Mouse (Mus musculus): ENCODE data around the gene Dennd1b.

Dennd1b gene

GRCm38 (mm10) chr1:139080517-139081386 is 117.5 kb downstream of the Dennd1b start:
- peak; percentile 40 for DNase-seq (ENCODE audit: low read depth, low spot score)

- no peak for DNase-seq (ENCODE audit: low read depth, low spot score)
Measured at GRCm38 (mm10) chr1:139083382-139083781, 120.1 kb downstream of the Dennd1b start.

- no peak for DNase-seq (ENCODE audit: low read depth, low spot score)
Measured at GRCm38 (mm10) chr1:139087564-139087963, 124.3 kb downstream of the Dennd1b start.

- no peak for DNase-seq (ENCODE audit: low read depth, low spot score)
Measured at GRCm38 (mm10) chr1:139090744-139091143, 127.5 kb downstream of the Dennd1b start.

GRCm38 (mm10) chr1:139091701-139092100 is 128.5 kb downstream of the Dennd1b start:
- no peak for DNase-seq (ENCODE audit: low read depth, low spot score)

GRCm38 (mm10) chr1:139092144-139092543 is 128.9 kb downstream of the Dennd1b start:
- no peak for DNase-seq (ENCODE audit: low read depth, low spot score)

- DNase-seq (ENCODE audit: low read depth, low spot score): no peak
Measured at GRCm38 (mm10) chr1:139092722-139093121, 129.5 kb downstream of the Dennd1b start.

- no peak for DNase-seq (ENCODE audit: low read depth, low spot score)
Measured at GRCm38 (mm10) chr1:139096369-139096768, 133.1 kb downstream of the Dennd1b start.

GRCm38 (mm10) chr1:139098088-139098487 is 134.9 kb downstream of the Dennd1b start:
- no peak for DNase-seq (ENCODE audit: low read depth, low spot score)

- DNase-seq (ENCODE audit: low read depth, low spot score): no peak
Measured at GRCm38 (mm10) chr1:139101725-139102124, 138.5 kb downstream of the Dennd1b start.

- no peak for DNase-seq (ENCODE audit: low read depth, low spot score)
Measured at GRCm38 (mm10) chr1:139108251-139108650, 145.0 kb downstream of the Dennd1b start.

GRCm38 (mm10) chr1:139122626-139123025 is 159.4 kb downstream of the Dennd1b start:
- no peak for DNase-seq (ENCODE audit: low read depth, low spot score)

- DNase-seq (ENCODE audit: low read depth, low spot score): no peak
Measured at GRCm38 (mm10) chr1:139139644-139140043, 176.4 kb downstream of the Dennd1b start.

GRCm38 (mm10) chr1:139145516-139145915 is 182.3 kb downstream of the Dennd1b start:
- no peak for DNase-seq (ENCODE audit: low read depth, low spot score)

GRCm38 (mm10) chr1:139146306-139146705 is 183.1 kb downstream of the Dennd1b start:
- DNase-seq (ENCODE audit: low read depth, low spot score): no peak

GRCm38 (mm10) chr1:139153006-139153405 is 189.8 kb downstream of the Dennd1b start:
- DNase-seq (ENCODE audit: low read depth, low spot score): no peak

GRCm38 (mm10) chr1:139153493-139153892 is 190.3 kb downstream of the Dennd1b start:
- DNase-seq (ENCODE audit: low read depth, low spot score): no peak

GRCm38 (mm10) chr1:139156397-139156796 is 193.2 kb downstream of the Dennd1b start:
- DNase-seq (ENCODE audit: low read depth, low spot score): peak; percentile 19

- DNase-seq (ENCODE audit: low read depth, low spot score): no peak
Measured at GRCm38 (mm10) chr1:139161619-139162018, 198.4 kb downstream of the Dennd1b start.

- peak; percentile 5 for DNase-seq (ENCODE audit: low read depth, low spot score)
Measured at GRCm38 (mm10) chr1:139162814-139163213, 199.6 kb downstream of the Dennd1b start.

- no peak for DNase-seq (ENCODE audit: low read depth, low spot score)
Measured at GRCm38 (mm10) chr1:139174058-139174832, 211.0 kb downstream of the Dennd1b start.

- no peak for DNase-seq (ENCODE audit: low read depth, low spot score)
Measured at GRCm38 (mm10) chr1:139179707-139180106, 216.5 kb downstream of the Dennd1b start.
